Mouse (Mus musculus) MEL (cell line): ENCODE results near the gene Slc8a2.

Experiments used
- CHD2 ChIP-seq: IDR thresholded peaks from 2 replicates; pipeline ENCODE4 v1.6.1; 2011; ENCODE audit warnings: low read length, improper control_type of control experiment
- CTCF ChIP-seq, 3 experiments: IDR thresholded peaks in 2 of 3; conservative IDR thresholded peaks in 1 of 3; 2 replicates each; pipeline ENCODE4 v1.5.1; 2011 to 2012; ENCODE audit warnings: low read length in 3 of 3, low read depth in 2 of 3, mild to moderate bottlenecking in 2 of 3, improper control_type of control experiment in 1 of 3, inconsistent platforms in 1 of 3, mixed read lengths in 1 of 3, moderate library complexity in 1 of 3; ENCODE audit not compliant: control insufficient read depth in 1 of 3, insufficient read depth in 1 of 3, poor library complexity in 1 of 3, severe bottlenecking in 1 of 3
- E2F4 ChIP-seq: IDR thresholded peaks from 2 replicates; pipeline ENCODE4 v1.6.1; 2011; ENCODE audit warnings: low read depth, low read length, improper control_type of control experiment, borderline replicate concordance
- ELF1 ChIP-seq: IDR thresholded peaks from 2 replicates; pipeline ENCODE4 v1.6.1; 2014; ENCODE audit warnings: low read depth, mild to moderate bottlenecking, inconsistent platforms, low read length, improper control_type of control experiment, moderate library complexity
- EP300 ChIP-seq, 2 experiments: IDR thresholded peaks; 2 replicates each; pipeline ENCODE4 v1.6.1; 2011; ENCODE audit warnings: improper control_type of control experiment in 2 of 2, low read length in 2 of 2, low read depth in 1 of 2, mild to moderate bottlenecking in 1 of 2
- ETS1 ChIP-seq: IDR thresholded peaks from 2 replicates; pipeline ENCODE4 v1.6.1; 2012; ENCODE audit warnings: low read depth, mild to moderate bottlenecking, inconsistent platforms, low read length, improper control_type of control experiment, moderate library complexity
- GATA1 ChIP-seq: IDR thresholded peaks from 2 replicates; pipeline ENCODE4 v1.6.1; 2011; ENCODE audit warnings: low read depth, low read length, improper control_type of control experiment
- HCFC1 ChIP-seq: IDR thresholded peaks from 2 replicates; pipeline ENCODE4 v1.6.1; 2012; ENCODE audit warnings: low read depth, mild to moderate bottlenecking, inconsistent platforms, low read length, improper control_type of control experiment, moderate library complexity
- MYC ChIP-seq: IDR thresholded peaks from 2 replicates; pipeline ENCODE4 v1.6.1; 2011; ENCODE audit warnings: low read depth, mild to moderate bottlenecking, low read length, improper control_type of control experiment, moderate library complexity
- POLR2A ChIP-seq, 2 experiments: IDR thresholded peaks; 2 replicates each; pipeline ENCODE4 v1.6.1; 2011 to 2012; ENCODE audit warnings: low read length in 2 of 2, mild to moderate bottlenecking in 2 of 2, control low read depth in 1 of 2, improper control_type of control experiment in 1 of 2, low read depth in 1 of 2, moderate library complexity in 1 of 2; ENCODE audit not compliant: control insufficient read depth in 1 of 2, insufficient read depth in 1 of 2, poor library complexity in 1 of 2
- SMC3 ChIP-seq: IDR thresholded peaks from 2 replicates; pipeline ENCODE4 v1.6.1; 2011; ENCODE audit warnings: low read depth, low read length, improper control_type of control experiment
- UBTF ChIP-seq: IDR thresholded peaks from 2 replicates; pipeline ENCODE4 v1.6.1; 2012; ENCODE audit warnings: low read depth, mild to moderate bottlenecking, inconsistent platforms, low read length, improper control_type of control experiment, moderate library complexity, borderline replicate concordance; ENCODE audit not compliant: insufficient read depth
- USF2 ChIP-seq, 2 experiments: IDR thresholded peaks; 2 replicates each; pipeline ENCODE4 v1.6.1; 2011 to 2012; ENCODE audit warnings: improper control_type of control experiment in 2 of 2, low read length in 2 of 2, borderline replicate concordance in 1 of 2, inconsistent platforms in 1 of 2, low read depth in 1 of 2, mild to moderate bottlenecking in 1 of 2; ENCODE audit not compliant: insufficient read depth in 1 of 2

- TF ChIP-seq CTCF (IDR thresholded peaks at IDR 0.05 in 2 of 3, conservative IDR thresholded peaks at IDR 0.05 in 1 of 3; ENCODE audit: control insufficient read depth in 1 of 3, insufficient read depth in 1 of 3, low read depth in 2 of 3, low read length in 3 of 3, poor library complexity in 1 of 3, severe bottlenecking in 1 of 3) (no peak), EP300 (IDR thresholded peaks at IDR 0.05; ENCODE audit: low read depth in 1 of 2, low read length in 2 of 2) (no peak), POLR2A (IDR thresholded peaks at IDR 0.05; ENCODE audit: control insufficient read depth in 1 of 2, insufficient read depth in 1 of 2, low read depth in 1 of 2, low read length in 2 of 2, poor library complexity in 1 of 2) (no peak), E2F4 (no peak), SMC3 (no peak), GATA1 (no peak), CHD2 (no peak), USF2 (IDR thresholded peaks at IDR 0.05; ENCODE audit: borderline replicate concordance in 1 of 2, insufficient read depth in 1 of 2, low read depth in 1 of 2, low read length in 2 of 2) (no peak), MYC (no peak), UBTF (no peak), HCFC1 (no peak), ETS1 (no peak), ELF1 (no peak)
Measured at GRCm38 (mm10) chr7:16128899-16129298, 727 bp upstream of the Slc8a2 start.
